Mouse (Mus musculus): Measurements from ENCODE around the gene 2900092C05Rik. TPM values are rescaled to one million over a fixed set of nuclear protein-coding genes. Genes with fewer than 3 reads are reported as not detected.

The 2900092C05Rik gene
- polyA plus RNA-seq (2015; fragmentation: Nextera tagmentation; extraction: Ambion mirVana) = not detected in 2 replicates

DNA sequence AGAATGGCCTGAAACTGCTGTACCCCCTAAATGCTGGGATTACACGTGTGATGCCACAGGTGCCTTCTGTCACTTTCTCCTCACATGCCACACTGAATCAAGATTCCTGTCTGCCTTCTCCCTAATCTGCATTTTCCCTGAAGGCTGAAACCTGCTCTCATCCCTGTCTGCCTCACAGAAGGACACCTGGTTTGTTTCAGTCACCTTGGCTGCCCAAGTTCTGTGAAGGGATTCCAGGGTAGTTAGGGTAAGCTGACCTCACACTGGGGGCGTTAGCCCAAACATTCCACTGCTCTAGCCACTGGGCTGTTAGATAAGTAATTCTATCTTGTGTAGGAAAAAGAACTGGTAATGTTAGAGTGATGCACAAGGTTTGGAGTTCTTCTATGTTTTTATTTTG lies at the start of gene 2900092C05Rik:
2900092C05Rik (plus strand) TSS at position 301 of the 400 bp plus-strand sequence.
- DNase-seq (ENCODE audit: low spot score) = no peak

DNA sequence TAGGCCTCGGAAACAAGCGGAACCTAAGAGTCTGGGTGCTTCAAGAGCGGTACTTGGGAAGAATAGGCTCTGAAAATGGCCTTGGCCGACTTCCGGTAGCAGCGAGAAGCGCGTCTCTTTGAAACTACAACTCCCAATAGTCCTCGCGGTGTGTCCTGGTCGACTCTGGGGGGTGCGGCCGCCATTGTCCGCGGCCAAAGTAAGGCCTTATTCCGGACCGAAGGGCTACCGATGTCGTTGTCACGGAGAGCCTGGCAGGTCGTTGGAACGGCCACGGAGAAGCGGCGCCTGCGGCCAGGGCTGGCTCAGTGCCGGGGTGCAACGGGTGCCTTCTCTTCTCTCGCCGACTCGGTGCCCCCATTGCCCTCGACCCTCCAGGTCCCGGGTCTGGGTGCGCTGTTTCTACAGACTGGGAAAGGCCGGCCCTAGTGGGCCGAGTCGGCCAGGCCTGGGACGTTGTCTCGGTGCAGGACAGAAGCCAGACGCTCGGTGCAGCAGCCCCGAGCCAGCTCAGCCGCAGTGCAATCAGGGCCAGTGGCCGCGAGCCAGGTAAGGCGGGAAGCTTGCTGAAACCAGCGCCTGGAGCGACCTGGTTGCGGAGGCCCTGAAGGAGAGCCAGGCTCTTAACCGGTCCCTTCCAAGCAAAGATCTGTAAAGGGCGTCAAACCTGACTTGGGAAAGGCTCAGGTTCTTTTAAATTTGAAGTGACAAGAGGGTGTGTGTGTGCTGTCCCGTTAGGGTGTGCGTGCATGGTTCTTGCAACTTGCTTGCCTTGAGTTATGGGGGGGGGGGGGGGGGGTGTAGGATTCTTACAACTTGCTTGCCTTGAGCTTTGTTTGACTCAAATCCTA lies 33.9 kb upstream of the 2900092C05Rik start, which contains the start of gene Zfp606:
Zfp606 (plus strand) TSS at position 136 of the 851 bp plus-strand sequence.
- peak; percentile 85 for DNase-seq (ENCODE audit: low spot score)

DNA sequence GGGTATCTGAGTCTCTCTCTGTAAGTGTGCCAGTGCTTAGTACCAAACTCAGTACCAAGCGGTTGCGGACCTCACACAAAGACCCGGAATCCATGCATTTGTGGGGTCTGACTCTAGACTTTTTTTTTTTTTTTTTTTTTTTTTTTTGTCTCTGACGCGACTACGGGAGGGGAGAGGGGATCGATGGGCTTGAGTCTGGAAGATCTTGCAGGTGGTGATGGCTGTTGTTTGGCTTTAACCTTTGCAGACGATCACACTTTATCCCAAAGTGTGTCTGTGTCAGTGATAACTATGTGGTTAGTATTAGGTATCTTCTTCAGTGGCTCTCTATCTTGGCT lies 33.3 kb upstream of the 2900092C05Rik start:
- DNase-seq (ENCODE audit: low spot score) = no peak

DNA sequence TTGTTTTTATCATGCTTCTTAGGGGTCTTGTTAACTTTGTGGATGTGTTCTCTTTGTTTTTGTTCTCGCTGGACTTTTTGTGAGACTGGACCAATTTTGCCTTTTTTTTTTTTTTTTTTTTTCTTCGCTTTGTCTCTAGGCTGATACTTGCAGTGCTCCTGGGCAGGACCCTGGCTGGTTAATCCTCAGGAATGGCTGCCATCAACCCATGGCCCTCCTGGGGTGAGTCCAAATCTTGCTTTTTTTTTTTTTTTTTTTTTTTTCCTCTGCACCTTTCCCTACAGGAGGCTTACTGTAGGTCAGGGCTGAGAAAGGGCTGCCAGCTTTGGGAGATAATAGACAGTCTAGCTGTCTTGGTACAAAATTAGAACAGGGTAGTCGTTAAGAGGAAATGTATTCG lies 32.8 kb upstream of the 2900092C05Rik start:
- no peak for DNase-seq (ENCODE audit: low spot score)

DNA sequence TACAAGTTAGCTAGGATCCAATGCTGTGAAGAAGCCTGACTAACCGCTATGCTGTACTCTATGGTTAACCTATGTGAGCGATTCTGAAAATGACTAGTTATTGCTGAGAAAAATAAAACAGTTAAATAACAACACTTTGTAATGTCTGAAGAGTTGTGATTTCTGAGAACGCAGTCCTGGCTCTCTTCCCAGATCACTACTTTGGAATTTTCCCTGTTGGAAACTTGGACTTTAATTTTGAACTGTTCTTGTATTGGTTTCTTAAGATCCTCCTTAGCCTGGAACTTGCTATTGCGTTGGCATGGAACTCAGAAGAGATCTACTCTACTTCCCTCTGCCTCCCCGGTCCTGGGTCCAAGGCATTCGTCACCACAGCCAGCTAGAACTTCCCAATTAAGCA lies 28.5 kb upstream of the 2900092C05Rik start:
- no peak for DNase-seq (ENCODE audit: low spot score)

DNA sequence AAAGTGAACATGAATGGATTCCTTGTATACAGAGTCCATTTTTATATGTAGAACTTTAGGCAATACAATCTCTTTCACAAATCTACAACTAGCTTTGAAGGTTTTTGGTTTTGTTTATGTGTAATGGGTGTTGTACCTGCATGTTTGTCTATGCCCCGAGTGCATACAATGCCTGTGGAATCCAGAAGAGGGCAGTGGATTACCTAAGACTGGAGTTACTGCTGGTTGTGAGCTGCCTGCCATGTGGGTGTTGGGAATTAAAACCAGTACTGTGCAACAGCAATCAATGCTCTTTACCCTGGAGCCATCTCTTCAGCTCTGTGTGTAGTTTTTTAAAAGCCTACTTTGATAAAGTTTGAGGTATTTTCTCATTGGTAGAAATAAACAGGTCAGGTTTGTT lies 26.4 kb upstream of the 2900092C05Rik start:
- peak; percentile 12 for DNase-seq (ENCODE audit: low spot score)

DNA sequence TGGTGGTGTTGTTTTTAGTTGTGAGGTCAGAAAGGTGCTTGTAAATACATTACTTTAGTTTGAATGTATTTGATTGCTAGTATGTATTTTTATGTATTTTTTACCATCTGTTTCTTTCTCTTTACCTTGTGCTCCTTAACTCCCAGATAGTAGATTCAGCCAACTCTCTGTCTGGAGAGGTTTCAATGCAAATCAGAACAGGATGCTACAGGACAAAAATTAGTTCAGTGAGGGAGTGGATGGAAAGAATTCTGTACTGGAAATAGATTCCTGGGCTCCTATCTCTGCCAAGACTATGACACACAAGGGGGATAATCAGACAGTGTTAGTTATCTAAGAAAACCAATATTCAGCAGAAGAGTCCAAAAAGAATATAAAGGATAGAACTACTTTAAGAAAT lies 25.6 kb upstream of the 2900092C05Rik start:
- no peak for DNase-seq (ENCODE audit: low spot score)

GRCm38 (mm10) chr7:12510913-12511312 lies 1.4 kb upstream of the 2900092C05Rik start:
- no peak for DNase-seq (ENCODE audit: low spot score)

Other genes with a start within 250 kb of the 2900092C05Rik start
- not detected in 2 replicates for gene Vmn1r81, start 244.2 kb upstream of the 2900092C05Rik start, polyA plus RNA-seq (2015; fragmentation: Nextera tagmentation; extraction: Ambion mirVana)
- not detected in 2 replicates for gene Vmn1r82, start 212.1 kb upstream of the 2900092C05Rik start, polyA plus RNA-seq (2015; fragmentation: Nextera tagmentation; extraction: Ambion mirVana)
- not detected in 2 replicates for gene Vmn1r83, start 183.0 kb upstream of the 2900092C05Rik start, polyA plus RNA-seq (2015; fragmentation: Nextera tagmentation; extraction: Ambion mirVana)
- gene Vmn1r84, start 143.2 kb upstream of the 2900092C05Rik start, polyA plus RNA-seq (2015; fragmentation: Nextera tagmentation; extraction: Ambion mirVana) = not detected in 2 replicates
- gene Zfp551, start 89.8 kb upstream of the 2900092C05Rik start, polyA plus RNA-seq (2015; fragmentation: Nextera tagmentation; extraction: Ambion mirVana) = 2.6 and 3.2 TPM in 2 replicates
- gene Zfp606, start 34.2 kb upstream of the 2900092C05Rik start, polyA plus RNA-seq (2015; fragmentation: Nextera tagmentation; extraction: Ambion mirVana) = 13.9 and 14.6 TPM in 2 replicates
- gene Vmn2r53, start 96.3 kb downstream of the 2900092C05Rik start, polyA plus RNA-seq (2015; fragmentation: Nextera tagmentation; extraction: Ambion mirVana) = under 0.01 TPM in 1 of 2 replicates, not detected in the other
- not detected in 2 replicates for gene Vmn2r54, start 127.8 kb downstream of the 2900092C05Rik start, polyA plus RNA-seq (2015; fragmentation: Nextera tagmentation; extraction: Ambion mirVana)
- gene Vmn2r55, start 172.5 kb downstream of the 2900092C05Rik start, polyA plus RNA-seq (2015; fragmentation: Nextera tagmentation; extraction: Ambion mirVana) = not detected in 2 replicates
- not detected in 2 replicates for gene Vmn2r56, start 222.5 kb downstream of the 2900092C05Rik start, polyA plus RNA-seq (2015; fragmentation: Nextera tagmentation; extraction: Ambion mirVana)

All from thymus, postnatal 0 days (tissue).